Mouse (Mus musculus) forebrain, postnatal 0 days (tissue): ENCODE results near the gene Brd9. TPM values are rescaled to one million over a fixed set of nuclear protein-coding genes. Genes with fewer than 3 reads are reported as not detected.
A peak's percentile ranks its signal among the peaks of the same experiment; 100 is the strongest.

Experiments used
- ATAC-seq: fragments of 200-750 bp; cut with Nextera tagmentation; 2 replicates; pipeline ENCODE4 v1.8.0; 2017; ENCODE audit warnings: mild to moderate bottlenecking, moderate library complexity
- DNase-seq: peaks from one replicate; pipeline ENCODE4 v3.0.0-alpha.2; 2015
- H3K27ac ChIP-seq: fragments of 300-500 bp; sonication (generic); 2 replicates; pipeline ENCODE4 v1.5.1; 2014; ENCODE audit warnings: low read depth, mild to moderate bottlenecking, antibody characterized with exemption, low read length, moderate library complexity, mixed read lengths
- H3K27me3 ChIP-seq: fragments of 300-500 bp; sonication (generic); 2 replicates; pipeline ENCODE4 v1.6.1; 2014; ENCODE audit warnings: mild to moderate bottlenecking, low read length, mixed read lengths; ENCODE audit not compliant: insufficient read depth
- H3K36me3 ChIP-seq: fragments of 300-500 bp; sonication (generic); 2 replicates; pipeline ENCODE4 v1.6.1; 2014; ENCODE audit warnings: mild to moderate bottlenecking, moderate library complexity; ENCODE audit not compliant: insufficient read depth
- H3K4me1 ChIP-seq: fragments of 300-500 bp; sonication (generic); 2 replicates; pipeline ENCODE4 v1.6.1; 2014; ENCODE audit warnings: antibody characterized with exemption; ENCODE audit not compliant: insufficient read depth
- H3K4me2 ChIP-seq: fragments of 300-500 bp; sonication (generic); 2 replicates; pipeline ENCODE4 v1.6.1; 2014; ENCODE audit warnings: low read depth, mild to moderate bottlenecking, moderate library complexity
- H3K4me3 ChIP-seq: fragments of 300-500 bp; sonication (generic); 2 replicates; pipeline ENCODE4 v1.5.1; 2014; ENCODE audit warnings: low read depth, low read length, mixed read lengths
- H3K9ac ChIP-seq: fragments of 300-500 bp; sonication (generic); 2 replicates; pipeline ENCODE4 v1.6.1; 2014; ENCODE audit warnings: mild to moderate bottlenecking
- H3K9me3 ChIP-seq: fragments of 300-500 bp; sonication (generic); 2 replicates; pipeline ENCODE4 v1.6.1; 2016; ENCODE audit warnings: low read length
- CTCF ChIP-seq: sonication (generic); IDR thresholded peaks from 2 replicates; pipeline ENCODE4 v1.5.1; 2016; ENCODE audit warnings: antibody characterized with exemption, control low read depth, low read depth
- WGBS: fragments of 180-500 bp; shearing (Covaris S2); extraction: QIAGEN DNeasy Blood & Tissue Kit; methylation state at CpG from one replicate; pipeline ENCODE4 v1.1.7; 2014; 5-methylcytosine and 5-hydroxymethylcytosine counted together
- polyA plus RNA-seq: library from polyadenylated mRNA; unstranded; fragments of >200 nt; fragmentation: Nextera tagmentation; extraction: Ambion mirVana; gene quantifications from 2 replicates; pipeline ENCODE4 v1.2.1, GENCODE M21; 2015
- total RNA-seq: library from RNA; depleted of rRNA; stranded (reverse); fragments of >200 nt; gene quantifications from 2 replicates; pipeline ENCODE4 v1.2.3, GENCODE M21; 2014

The Brd9 gene
- total and polyA plus RNA-seq, 2 experiments from 2014 or later, result 75.0 to 111 TPM

DNA sequence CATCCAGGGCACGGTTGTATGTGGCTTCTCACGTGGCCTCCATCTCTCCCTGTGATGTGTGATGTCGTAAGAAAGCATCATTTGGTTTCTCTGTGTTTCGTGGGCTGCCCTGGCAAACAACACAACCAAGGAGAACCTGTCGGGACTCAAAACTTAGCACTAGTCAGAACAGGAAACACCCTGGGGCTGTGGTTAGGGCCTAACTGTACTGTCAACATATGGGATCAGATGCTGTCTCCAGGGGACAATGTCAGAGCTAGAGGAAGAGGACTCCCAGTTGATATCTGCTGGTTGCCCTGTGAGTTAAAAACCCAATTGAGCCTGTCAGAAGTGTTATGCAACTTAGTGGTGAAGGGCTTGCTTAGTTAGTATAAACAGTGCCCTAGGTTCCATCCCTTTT, 17.9 kb downstream of the Brd9 start:
- ATAC-seq (no peak), DNase-seq (no peak)
- Histone ChIP-seq H3K4me3 (no peak overlapping the region), H3K27me3 (no peaks in the 10 kb centered on the region), H3K4me1 (no peaks in the 10 kb centered on the region), H3K27ac (no peak overlapping the region), H3K4me2 (no peak overlapping the region), H3K36me3 (peaks cover 87% of the 10 kb centered on the region), H3K9me3 (no peaks in the 10 kb centered on the region), H3K9ac (no peak overlapping the region)
- WGBS, result 97% methylated on average over 5 of the region's 5 CpGs
- TF ChIP-seq CTCF, result no peak

DNA sequence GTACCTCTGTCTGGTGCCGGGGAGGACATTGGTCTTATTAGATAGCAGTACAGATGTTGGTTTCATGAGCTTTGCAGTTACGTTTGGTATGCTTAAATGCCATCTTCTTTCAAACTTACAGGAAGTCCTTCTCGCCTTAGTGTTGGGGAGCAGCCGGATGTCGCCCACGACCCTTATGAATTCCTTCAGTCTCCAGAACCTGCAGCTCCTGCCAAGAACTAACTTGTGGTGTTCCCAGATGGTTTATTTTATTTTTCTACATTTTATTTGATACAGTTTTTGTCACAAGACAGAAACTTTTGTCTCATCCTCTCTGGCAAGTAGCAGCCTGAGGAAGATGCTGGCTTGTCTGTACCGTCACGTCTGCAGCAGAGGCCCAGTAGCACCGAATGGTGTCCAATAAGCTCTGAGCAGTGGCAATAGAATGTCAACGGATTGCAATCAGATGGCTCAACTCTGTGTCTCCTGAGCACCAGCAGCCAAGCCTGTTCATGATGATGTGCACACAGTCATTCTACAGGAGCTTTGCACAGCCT, 22.6 kb downstream of the Brd9 start:
- Histone ChIP-seq H3K9me3 (no peaks in the 10 kb centered on the region), H3K4me3 (no peak overlapping the region), H3K27me3 (no peaks in the 10 kb centered on the region), H3K36me3 (peaks cover 67% of the 10 kb centered on the region), H3K9ac (no peak overlapping the region), H3K4me2 (no peak overlapping the region), H3K27ac (no peak overlapping the region), H3K4me1 (no peaks in the 10 kb centered on the region)
- 94% methylated on average over 10 of the region's 10 CpGs for WGBS
- DNase-seq (no peak), ATAC-seq (no peak)
- TF ChIP-seq CTCF, result no peak

DNA sequence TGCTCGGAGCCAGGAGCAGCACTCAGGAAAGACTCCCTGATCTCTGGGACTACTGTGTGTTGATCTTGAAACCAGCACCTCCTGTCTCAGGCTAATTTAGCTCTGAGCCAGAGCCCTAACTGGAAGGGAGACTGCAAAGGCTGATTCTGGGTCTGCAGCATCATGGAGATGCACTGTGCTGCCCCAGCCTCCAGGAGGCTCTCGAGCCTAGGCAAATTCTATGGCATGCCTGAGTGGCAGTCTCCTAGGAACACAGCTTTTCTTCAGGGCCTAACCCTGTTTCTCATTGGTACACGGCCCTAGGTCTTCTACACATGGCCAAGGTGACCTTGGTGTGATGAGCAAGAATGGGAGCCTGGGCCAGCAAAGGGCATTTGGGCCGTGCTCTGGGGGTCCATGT, 23.6 kb downstream of the Brd9 start:
- Histone ChIP-seq H3K4me3 (no peak overlapping the region), H3K27ac (no peak overlapping the region), H3K4me1 (no peaks in the 10 kb centered on the region), H3K9ac (no peak overlapping the region), H3K27me3 (no peaks in the 10 kb centered on the region), H3K36me3 (peaks cover 57% of the 10 kb centered on the region), H3K4me2 (no peak overlapping the region), H3K9me3 (no peaks in the 10 kb centered on the region)
- no peak for DNase-seq
- TF ChIP-seq CTCF, result peak; percentile 52
- ATAC-seq, result peak; percentile 56
- 86% methylated on average over 4 of the region's 4 CpGs for WGBS

DNA sequence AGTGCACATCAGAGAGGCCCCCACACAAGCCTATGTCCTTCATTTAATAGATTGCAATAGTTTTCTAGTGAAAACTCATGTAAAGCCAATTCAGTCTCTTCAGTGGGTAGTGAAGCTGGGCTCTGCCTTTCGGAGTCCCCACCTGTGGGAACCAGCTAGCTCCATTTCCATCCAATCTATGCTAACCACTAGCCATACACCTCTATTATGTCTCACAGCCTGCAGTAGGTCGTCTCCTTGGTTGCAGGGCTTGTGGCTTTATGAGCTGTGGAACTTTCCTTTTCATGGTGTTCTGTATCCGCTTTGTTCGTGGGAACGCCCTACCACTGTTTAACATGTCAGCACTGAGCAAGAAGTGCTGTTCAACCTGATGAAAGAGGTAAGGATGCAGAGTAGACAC, 25.9 kb downstream of the Brd9 start, which contains the start of gene Zdhhc11:
Gene Zdhhc11 (plus strand): TSS at position 301 of the 400 bp plus-strand sequence.
- H3K27ac ChIP-seq, result no peak within 1 kb of the TSS
- no peaks in the 10 kb centered on the region for H3K4me1 ChIP-seq
- ATAC-seq (no peak), DNase-seq (no peak)
- no peaks in the 10 kb centered on the region for H3K27me3 ChIP-seq
- no peak within 1 kb of the TSS for H3K4me3 ChIP-seq
- 88% methylated on average over 5 of the region's 5 CpGs for WGBS
- H3K9me3 ChIP-seq, result no peaks in the 10 kb centered on the region
- no peak for TF ChIP-seq CTCF
- H3K36me3 ChIP-seq, result peaks cover 34% of the 10 kb centered on the region
- no peak within 1 kb of the TSS for H3K9ac ChIP-seq
- no peak within 1 kb of the TSS for H3K4me2 ChIP-seq

DNA sequence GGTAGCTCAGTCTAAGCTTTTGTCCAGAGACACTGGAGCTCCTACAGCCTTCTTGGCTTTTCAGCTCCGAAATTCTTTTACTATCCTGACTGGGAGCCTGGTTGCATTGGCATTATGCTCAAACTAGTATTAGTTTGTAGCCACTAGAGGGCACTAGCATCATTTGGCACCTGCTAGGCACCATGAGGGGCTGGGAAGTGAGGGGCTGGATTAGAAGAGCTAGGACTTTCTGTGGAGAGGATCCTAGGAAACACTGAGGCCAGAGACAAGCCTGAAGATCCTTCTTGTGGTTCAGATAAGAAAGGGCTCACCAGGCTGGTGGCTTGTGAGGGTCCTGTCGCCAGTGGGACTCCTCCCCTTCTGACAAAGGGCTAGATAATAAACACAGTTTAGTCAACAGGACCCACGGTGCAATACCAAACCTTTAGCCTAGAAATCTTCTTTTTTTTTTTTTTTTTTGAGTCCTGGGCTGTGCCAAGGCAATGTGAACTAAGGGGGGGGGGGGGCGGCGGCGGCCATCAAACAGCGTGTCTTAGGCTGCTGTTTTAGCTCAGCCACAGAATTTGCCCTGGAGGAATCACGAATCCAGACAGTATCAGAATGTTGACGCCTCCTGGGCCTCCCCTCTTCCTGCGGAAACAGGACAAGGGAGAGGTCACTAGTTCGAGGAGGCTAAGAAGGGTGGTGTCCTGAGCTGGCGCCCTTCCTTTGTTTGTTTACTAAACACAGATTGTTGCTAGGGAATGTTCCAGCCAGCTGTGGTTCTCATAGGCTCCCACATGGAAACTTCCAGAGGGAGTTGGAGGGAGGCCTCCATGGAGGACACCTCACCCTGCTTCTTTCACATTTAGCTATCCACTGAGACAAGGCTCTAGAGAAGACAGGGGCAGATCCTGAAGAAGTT, 33.2 kb downstream of the Brd9 start:
- no peak overlapping the region for H3K4me3 ChIP-seq
- H3K27ac ChIP-seq, result no peak overlapping the region
- H3K27me3 ChIP-seq, result no peaks in the 10 kb centered on the region
- H3K4me2 ChIP-seq, result no peak overlapping the region
- H3K9ac ChIP-seq, result no peak overlapping the region
- no peaks in the 10 kb centered on the region for H3K4me1 ChIP-seq
- H3K9me3 ChIP-seq, result no peaks in the 10 kb centered on the region
- ATAC-seq (peak; percentile 94), DNase-seq (peak; percentile 84)
- 45% methylated on average over 12 of the region's 12 CpGs for WGBS
- peak; percentile 87 for TF ChIP-seq CTCF
- H3K36me3 ChIP-seq, result no peaks in the 10 kb centered on the region

DNA sequence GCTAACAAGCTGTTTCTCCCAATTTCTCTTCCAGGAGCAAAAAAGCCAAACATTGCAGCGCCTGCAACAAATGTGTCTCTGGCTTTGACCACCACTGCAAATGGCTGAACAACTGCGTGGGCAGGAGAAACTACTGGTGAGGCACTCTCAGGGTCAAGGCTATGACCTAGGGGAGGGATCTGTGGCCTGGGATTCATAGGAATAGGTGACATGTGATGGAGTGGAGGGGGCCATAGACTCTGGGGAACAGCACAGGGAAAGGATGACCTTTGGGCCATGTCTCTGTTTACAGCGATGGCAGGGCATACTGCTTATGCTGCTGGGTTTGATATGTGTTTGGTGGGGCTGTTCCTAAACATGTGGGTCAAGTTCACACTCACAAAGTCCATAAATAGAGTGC, 36.9 kb downstream of the Brd9 start:
- Histone ChIP-seq H3K9me3 (no peaks in the 10 kb centered on the region), H3K4me3 (no peak overlapping the region), H3K27me3 (no peaks in the 10 kb centered on the region), H3K4me1 (no peaks in the 10 kb centered on the region), H3K27ac (no peak overlapping the region), H3K9ac (no peak overlapping the region), H3K36me3 (no peaks in the 10 kb centered on the region), H3K4me2 (no peak overlapping the region)
- 86% methylated on average over 3 of the region's 3 CpGs for WGBS
- ATAC-seq, result no peak
- TF ChIP-seq CTCF, result no peak
- DNase-seq, result no peak

DNA sequence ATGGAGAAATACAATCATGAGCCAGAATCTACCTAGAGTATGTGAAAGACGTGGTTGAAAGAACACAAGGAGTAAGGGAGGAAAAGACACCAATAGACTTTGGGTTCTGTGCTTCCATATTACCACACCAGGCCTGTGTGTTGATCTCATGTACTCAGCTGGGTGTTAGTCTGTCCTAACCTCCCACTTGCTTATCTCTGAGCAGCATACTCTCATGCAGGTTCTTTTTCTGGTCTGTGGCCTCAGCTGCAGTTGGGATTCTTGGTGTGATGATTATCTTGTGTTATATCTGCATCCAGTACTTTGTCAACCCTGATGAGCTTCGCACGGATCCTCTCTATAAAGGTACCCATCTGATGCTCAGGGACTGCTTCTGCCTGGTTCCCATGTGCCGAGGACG, 39.3 kb downstream of the Brd9 start:
- H3K36me3 ChIP-seq, result no peaks in the 10 kb centered on the region
- H3K27me3 ChIP-seq, result no peaks in the 10 kb centered on the region
- H3K4me3 ChIP-seq, result no peak overlapping the region
- H3K4me1 ChIP-seq, result no peaks in the 10 kb centered on the region
- no peak for DNase-seq
- ATAC-seq, result no peak
- no peak overlapping the region for H3K27ac ChIP-seq
- no peak overlapping the region for H3K9ac ChIP-seq
- H3K4me2 ChIP-seq, result no peak overlapping the region
- no peaks in the 10 kb centered on the region for H3K9me3 ChIP-seq
- WGBS, result 89% methylated on average over 5 of the region's 5 CpGs
- no peak for TF ChIP-seq CTCF
